Mouse (Mus musculus) layer of hippocampus, postnatal 14 days (tissue): Measurements from ENCODE around the gene Ahsa2. TPM values are rescaled to one million over a fixed set of nuclear protein-coding genes. Genes with fewer than 3 reads are reported as not detected.
"Not testable (repeated sequence)": the region's sequence is repeated elsewhere in the genome, so short reads cannot be mapped to it uniquely, and the experiment has no call there.

Source experiments
- DNase-seq, 2 experiments: peaks; one replicate each; pipeline ENCODE4 v3.0.0; 2021 to 2022; ENCODE audit warnings: low spot score in 2 of 2, mixed read lengths in 1 of 2
- long read RNA-seq, 2 experiments: library from polyadenylated mRNA; stranded (forward); transcript quantifications; one replicate each; pipeline ENCODE4 v2.0.0; 2021
- microRNA-seq, 2 experiments: library from miRNA; unstranded; fragments of <30 nt; microRNA quantifications; one replicate each; pipeline ENCODE4 v1.2.0; 2021
- total RNA-seq, 2 experiments: library from RNA; stranded (reverse); gene quantifications; 2 replicates each; pipeline ENCODE4 v1.2.3; 2021

Gene Ahsa2
- 10 to 100 TPM; 49.5 to 55.4 TPM for total RNA-seq
- long read RNA-seq, experiment 1, transcript Ahsa2-201 (9 exons, 3,023 nt): major isoform, 19 of 29 reads
- long read RNA-seq, experiment 1, partial matches to known transcripts: 0 of 29 reads
- long read RNA-seq, experiment 1, other reads (novel, unspliced or antisense): 7 of 29 reads
- long read RNA-seq, experiment 2, transcript Ahsa2-201 (9 exons, 3,023 nt): major isoform, 22 of 37 reads
- long read RNA-seq, experiment 2, transcript Ahsa2-202 (9 exons, 3,583 nt): minor isoform, 5 of 37 reads
- long read RNA-seq, experiment 2, partial matches to known transcripts: 1 of 37 reads
- long read RNA-seq, experiment 2, other reads (novel, unspliced or antisense): 8 of 37 reads

DNA sequence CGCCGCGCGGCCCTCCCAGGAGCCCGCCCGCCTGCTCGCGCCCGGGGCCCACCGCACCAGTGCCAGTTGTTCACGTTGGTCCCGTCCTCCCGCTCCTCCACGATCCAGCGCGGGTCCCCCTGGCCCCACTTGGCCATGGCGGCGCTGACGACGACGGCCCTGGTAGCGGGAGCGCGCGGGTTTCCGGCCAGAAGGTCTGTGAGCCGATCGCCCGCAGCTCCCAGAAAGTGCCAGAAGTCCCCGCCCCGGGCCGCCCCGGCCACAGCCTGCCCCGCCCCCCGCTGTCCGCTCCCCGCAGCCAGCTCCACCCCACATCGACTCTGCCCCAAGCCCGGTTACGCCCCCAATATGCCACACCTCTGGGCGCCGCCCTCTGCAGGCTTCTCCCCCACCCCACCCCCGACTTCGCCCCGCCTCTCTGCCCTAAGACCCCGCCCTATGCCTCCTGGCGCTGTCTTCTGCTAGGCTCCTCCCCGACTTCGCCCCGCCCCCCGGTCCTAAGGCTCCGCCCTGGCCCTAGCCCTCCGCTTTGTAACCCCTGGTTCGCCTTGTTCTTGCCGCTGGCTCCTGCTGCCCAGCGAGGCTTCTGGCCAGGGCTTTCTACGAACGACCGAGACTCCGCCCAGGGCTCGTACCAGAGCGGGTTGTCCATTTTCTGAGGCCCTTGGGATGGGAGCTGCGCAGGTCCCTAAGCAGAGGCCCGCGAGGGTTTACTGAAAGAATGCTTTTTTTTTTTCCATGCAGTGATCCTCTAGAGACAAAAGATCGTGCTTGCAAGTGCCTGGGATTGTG, at the start of gene Ahsa2:
Gene Ahsa2 (minus strand): TSS at position 313 of the 792 bp plus-strand sequence.
- DNase-seq: peak; percentile 94 to 96

DNA sequence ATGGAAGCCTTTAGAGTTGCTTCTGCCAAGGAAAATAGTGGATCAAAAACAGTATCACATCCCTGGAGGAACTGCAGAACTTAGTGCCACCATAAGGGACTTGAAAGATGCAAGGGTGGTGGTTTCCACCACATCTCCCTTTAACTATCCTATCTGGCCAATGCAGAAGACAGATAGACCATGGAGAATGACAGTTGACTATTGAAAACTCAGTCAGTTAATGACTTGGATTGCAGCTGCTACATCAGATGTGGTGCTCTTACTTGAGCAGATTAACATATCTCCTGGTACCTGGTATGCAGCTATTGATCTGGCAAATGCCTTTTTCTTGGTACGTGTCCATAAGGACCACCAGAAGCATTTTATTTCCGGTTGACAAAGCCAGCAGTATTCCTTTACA, 39.6 kb upstream of the Ahsa2 start:
- no peak for DNase-seq

DNA sequence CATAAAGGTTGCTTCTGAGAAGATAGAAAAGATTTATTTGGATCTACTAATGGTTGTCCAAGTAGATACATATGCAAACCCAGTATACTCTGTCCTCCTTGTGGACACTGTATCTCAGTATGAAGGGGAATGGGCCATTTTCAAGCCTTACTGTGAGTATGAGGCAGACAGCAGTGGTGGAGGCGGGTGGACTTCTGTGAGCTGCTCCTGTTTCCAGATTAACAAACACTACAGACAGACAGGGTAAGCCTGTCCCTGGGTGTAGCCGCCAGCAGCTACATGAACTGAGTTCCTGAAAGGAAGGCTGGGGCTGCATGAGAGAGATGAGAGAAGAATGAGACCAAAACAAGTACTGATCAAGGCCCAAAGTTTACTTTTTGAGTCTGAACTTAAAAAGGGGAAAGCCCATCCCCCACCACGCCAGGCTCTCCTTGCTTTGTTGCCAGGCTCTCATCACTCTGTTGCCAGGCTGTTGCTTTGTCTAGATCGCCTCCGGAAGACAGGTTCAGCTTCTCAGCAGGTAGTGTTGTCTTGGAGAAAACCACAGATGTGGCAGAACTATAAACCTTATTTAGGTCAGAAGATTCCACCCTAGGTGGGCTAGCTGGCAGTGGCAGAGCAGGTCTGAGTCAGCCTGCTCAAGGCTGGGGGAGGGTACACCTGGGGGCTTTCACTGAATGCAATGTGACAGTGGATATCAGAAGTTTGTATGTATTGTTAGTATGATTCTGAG, 22.8 kb upstream of the Ahsa2 start, which contains the start of gene 1700093K21Rik:
Gene 1700093K21Rik (minus strand): TSS at position 683 of the 733 bp plus-strand sequence.
- peak; percentile 13 to 30 for DNase-seq

DNA sequence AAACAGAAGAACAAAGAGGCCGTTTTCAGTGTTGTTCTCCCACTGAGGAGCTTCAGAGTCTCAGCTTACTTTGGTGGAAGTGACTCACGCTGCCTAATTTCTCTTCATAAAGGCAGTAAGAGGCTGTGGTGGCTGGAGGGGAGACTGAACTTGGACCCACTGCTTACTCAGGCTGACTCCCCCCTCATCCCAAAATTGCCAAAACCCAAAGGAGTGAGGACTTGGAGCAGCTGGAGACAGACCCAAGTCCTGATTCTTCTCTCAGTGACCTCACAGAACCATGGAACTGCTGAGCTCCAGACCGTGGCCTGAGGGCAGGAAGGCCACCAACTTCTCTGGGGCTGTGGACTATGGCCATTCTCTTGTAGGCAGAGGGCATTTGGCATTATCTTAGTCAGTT, 21.2 kb upstream of the Ahsa2 start:
- DNase-seq: no peak

DNA sequence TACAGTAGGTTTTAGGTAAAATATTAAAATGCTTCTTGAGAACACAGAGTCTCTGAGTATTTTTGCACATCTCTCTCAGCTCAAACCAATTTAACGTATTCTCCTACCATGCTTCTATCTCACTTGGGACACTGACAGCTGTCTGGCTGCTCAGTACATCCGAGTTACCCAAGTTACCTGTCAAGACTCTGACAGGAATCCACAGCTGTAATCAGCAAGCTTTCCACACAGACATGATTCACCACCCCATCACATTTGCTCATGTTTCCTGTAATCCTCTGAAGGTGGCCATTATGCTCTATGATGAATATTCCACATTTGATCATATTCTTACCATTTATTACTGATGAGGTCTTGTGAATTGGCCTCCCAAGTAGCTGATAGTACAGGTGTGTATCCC, 17.5 kb upstream of the Ahsa2 start:
- no peak for DNase-seq

DNA sequence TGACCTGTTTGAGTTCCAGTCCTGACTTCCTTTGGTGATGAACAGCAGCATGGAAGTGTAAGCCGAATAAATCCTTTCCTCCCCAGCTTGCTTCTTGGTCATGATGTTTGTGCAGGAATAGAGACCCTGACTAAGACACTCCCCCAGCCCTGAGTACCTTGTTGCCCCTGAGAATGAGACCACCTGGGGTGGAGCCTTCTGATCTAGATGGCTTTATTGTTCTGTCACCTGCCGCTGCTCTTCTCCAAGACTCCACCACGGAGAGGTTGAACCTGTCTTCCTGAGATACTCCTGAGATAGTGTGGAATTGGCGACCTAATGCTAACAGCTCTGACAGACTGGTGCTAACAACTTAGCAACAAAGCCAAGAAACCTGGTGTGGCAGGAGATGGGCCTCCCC, 17.0 kb upstream of the Ahsa2 start:
- DNase-seq: not testable (repeated sequence)

DNA sequence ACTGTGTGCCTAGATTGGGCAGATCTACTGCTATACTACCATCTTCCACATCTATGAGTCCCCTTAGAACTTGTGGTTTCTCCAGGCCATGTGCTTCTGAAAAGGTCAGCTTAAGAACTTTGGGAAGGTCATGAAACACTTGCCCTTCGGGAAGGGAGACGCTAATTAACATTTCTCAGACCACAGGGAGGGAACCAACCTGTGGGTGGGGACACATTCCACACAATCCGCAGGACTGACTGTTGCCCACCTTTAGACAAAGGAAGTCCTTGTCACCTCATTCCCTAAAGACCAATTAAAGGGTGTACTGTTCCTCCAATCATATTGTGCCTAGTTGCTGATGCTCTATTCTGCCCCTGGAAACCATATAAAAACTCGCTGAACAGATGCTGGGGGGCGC, 7.0 kb upstream of the Ahsa2 start:
- DNase-seq: not testable (repeated sequence)

DNA sequence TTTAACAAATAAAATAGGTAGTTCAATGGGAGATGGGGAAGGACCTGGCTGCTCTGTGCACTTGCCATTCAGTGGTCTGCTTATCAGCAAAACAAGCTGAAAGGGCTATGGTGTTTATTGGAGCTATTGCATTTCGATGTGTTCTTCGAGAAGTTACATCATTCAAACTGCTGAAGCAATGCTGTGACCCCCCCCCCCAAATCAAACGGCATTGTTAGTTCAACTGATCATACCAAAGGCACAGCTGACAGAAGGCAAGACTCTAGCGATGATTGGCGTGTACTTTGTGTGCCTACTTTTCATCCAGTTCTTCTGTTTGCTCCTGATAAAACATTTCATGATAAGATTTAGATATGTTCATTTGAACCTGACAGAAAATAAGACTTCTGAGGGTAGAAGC, 779 bp upstream of the Ahsa2 start:
- no peak for DNase-seq

DNA sequence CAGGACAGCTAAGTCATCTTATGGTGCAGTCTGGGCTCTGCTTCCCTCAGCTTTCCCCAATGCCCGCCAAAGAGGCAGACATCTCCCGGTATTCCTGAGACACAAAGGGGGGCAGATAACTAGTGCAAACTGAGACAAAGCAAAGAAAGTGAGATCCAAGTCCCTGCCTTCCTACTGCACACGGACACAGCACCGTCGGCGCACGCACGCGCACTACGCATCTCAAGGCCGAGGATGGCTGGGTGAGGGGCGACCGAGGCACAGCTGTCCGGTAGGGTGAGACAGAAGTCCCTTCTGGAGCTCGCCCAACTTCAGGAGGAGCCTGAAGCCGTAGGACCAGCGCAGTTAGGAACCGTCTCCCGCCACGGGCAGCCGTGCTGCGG, 504 bp downstream of the Ahsa2 start:
- DNase-seq: peak in 1 of 2 experiments; percentile 75

DNA sequence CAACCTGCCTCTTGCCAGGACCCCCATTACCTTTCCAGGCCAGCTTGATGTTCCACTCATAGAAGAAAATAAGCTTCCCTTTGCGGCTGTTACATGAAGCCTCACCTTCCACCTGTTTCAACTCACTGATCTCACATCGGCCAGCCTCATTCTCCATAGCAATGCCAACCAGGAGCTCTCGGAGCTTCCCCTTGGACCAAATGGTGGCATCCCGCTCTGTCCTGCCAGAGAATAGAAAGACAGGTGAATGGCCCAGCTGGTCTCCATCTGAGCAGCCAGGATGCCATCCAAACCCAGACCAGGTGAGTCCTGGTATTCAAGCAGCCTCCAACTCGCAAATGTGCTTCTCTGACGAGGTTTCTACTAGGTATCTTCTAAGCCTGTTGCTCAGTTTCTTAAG, 1.2 kb downstream of the Ahsa2 start:
- peak in 1 of 2 experiments; percentile 12 for DNase-seq

DNA sequence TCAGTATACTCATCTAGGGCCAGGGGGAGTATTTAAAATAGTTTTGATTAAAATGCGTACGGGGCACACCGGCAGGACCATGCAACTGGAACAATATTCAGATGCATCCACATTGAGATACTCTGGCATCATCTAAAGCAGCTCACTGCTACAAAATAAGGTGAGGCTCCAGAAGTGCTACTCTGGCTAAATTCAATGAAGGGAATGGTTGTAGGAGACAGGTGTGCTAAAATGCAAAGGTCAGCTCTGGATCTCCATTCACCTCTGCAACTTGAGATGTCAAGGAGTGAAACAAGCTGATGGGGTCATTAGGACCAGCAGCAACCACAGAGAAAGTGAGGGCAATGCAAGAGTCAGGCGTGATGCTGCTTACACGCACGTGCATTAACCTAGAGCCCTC, 2.6 kb downstream of the Ahsa2 start:
- DNase-seq: no peak

DNA sequence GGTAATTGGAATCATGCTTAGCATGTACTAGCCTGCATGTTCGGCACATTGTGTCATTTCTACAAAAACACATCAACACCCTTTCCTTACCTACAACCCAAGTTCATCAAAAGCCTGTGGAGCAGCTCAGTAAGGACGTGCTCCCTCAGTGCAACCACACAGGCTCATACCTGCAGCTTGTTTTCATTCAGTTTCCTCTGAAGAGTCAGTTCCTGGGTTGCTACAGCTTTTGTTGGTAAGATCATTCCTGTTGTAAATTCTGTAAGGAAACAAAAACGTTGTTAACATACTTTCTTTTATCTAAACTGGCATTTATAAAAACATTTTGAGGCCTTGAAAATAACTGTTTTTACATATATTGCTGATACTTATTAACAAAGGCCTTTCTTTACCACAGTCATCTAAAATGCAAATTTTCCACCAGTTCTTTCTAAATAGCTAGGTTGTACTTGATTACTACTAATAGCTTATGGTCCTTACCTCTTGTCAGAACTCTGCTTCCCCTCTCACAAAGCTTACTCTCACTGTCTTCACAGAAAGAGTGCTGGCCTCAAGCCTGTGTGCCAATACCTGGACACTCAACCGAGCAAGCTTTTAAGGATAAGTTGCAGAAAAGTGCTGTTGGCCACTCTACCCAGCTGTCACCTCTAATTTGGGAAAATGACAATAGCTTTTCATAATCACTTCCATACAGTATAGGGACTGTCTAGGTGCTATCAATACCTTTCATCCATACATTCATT, 5.6 kb downstream of the Ahsa2 start:
- no peak for DNase-seq

DNA sequence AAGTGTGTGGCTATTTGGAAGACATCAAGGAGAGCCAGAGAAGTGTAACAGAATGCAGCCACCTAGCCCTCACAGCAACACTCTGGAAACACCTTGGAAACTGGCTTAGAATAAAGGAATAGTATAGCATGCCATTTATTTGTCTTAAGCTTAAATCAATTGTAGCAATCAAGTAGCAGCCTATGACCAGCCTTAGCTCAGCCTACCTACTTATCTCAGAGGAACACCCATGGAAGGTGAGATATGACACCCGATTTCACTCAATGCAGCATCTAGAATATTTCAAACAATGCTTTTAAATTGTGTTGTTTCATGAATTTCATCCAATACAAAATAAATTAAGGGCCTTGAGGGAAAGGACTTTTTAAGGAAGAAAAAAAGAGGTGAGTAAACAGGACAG, 7.9 kb downstream of the Ahsa2 start:
- DNase-seq: no peak

DNA sequence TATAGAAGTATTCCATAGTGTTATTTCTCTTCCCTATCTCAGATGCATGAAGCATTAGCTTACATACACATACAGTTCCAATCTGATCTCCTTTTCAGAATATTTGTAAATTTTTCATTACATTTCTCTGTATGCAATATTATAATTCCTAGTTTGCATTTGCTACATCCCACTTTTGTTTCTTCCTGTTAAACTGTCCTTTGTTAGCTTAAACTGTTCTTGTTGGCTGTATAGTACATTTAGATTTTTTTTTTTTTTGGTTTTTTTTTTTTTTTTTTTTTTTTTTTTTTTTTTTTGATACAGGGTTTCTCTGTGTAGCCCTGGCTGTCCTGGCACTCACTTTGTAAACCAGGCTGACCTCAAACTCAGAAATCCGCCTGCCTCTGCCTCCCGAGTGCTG, 32.0 kb downstream of the Ahsa2 start:
- DNase-seq: not testable (repeated sequence)

Small RNAs within 50 kb of the gene (microRNA-seq; reads per million reads assigned to microRNA genes)
- 0 to 0.57 reads per million in 2 experiments for gene Gm47279

Other genes with a start within 250 kb of the Ahsa2 start
- 10 to 100 TPM; 68.2 to 68.8 TPM for gene Xpo1, start 242.0 kb downstream of the Ahsa2 start, total RNA-seq
- 100 to 1,000 TPM; 106 to 114 TPM for gene Usp34, start 191.1 kb downstream of the Ahsa2 start, total RNA-seq
- not detected for gene 1700093K21Rik, start 23.1 kb upstream of the Ahsa2 start, total RNA-seq
- gene 0610010F05Rik, start 135.6 kb upstream of the Ahsa2 start, total RNA-seq: 10 to 100 TPM; 43.5 to 55.9 TPM
- 10 to 100 TPM; 12.2 to 19.5 TPM for gene Pus10, start 167.6 kb upstream of the Ahsa2 start, total RNA-seq
- gene Pex13, start 167.9 kb upstream of the Ahsa2 start, total RNA-seq: 10 to 100 TPM; 20.5 to 24.5 TPM